Comparison of ENCODE assay signal across 8 mouse cellular contexts in the genomic region with DNA sequence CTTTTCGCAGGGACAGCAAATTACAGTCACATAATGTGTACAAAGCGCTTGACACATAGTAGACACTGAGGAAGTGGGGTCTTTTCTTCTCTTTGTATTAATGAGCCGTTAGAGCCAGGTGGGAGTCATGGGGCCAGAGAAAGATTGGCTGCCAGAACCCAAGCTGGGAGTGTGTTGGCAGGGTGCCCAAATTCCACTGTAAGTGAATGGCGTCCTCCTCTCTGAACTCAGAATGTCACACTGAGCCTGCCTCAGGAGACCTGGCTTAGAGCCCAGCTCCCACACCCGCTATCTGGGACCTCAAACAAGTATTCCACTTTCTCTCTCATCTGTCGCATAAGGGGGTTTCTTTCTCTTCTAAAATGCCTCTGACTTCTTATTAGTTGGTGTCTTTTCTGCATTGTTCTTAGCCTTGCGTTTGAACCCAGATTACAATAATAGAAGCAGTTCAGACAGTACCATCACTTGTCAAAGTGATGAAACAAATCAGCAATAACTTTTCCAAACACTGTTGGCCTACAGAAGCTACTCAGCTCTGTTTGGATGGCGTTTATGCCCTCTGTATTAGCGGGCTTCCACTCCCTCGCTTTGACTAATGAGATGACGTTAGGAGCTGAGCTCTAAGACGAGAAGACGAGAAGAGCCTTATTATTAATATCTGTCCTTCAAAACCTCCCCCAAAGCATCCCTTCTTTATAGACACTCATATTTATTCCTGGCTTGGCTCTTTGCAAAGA. TPM values are rescaled to one million over a fixed set of nuclear protein-coding genes. Genes with fewer than 3 reads are reported as not detected.
A peak's percentile ranks its signal among the peaks of the same experiment; 100 is the strongest.
DNase-seq lines count a peak whose midpoint lies in the region; ATAC-seq and TF ChIP-seq lines count a peak whose summit lies in the region.

No protein-coding gene starts in this region.

- WGBS in lung, embryonic 15.5 days: 8% methylated on average over 13 of the region's 13 CpGs
- 77% methylated on average over 13 of the region's 13 CpGs for WGBS in thymus, adult 2 months

- H3K4me2 ChIP-seq in lung, embryonic 15.5 days: peak overlapping the region; percentile 29

- no peaks in the 10 kb centered on the region for H3K27me3 ChIP-seq in lung, embryonic 15.5 days
- H3K27me3 ChIP-seq in thymus, adult 2 months (ENCODE audit: control insufficient read depth, insufficient read depth, low read length): no peaks in the 10 kb centered on the region

- peak overlapping the region; percentile 62 for H3K27ac ChIP-seq in lung, embryonic 15.5 days
- no peak overlapping the region for H3K27ac ChIP-seq in thymus, adult 2 months (ENCODE audit: control insufficient read depth, insufficient read depth, low read length)

- ATAC-seq in lung, embryonic 15.5 days (ENCODE audit: borderline replicate concordance, extremely low read depth, low FRiP score, low TSS enrichment): peak; percentile 93

- H3K4me3 ChIP-seq in lung, embryonic 15.5 days: no peak overlapping the region
- no peak overlapping the region for H3K4me3 ChIP-seq in thymus, adult 2 months (ENCODE audit: control insufficient read depth, insufficient read depth, low read length)

- H3K4me1 ChIP-seq in lung, embryonic 15.5 days: peaks cover 34% of the 10 kb centered on the region
- no peaks in the 10 kb centered on the region for H3K4me1 ChIP-seq in thymus, adult 2 months (replicated peaks; ENCODE audit: control insufficient read depth, insufficient read depth, low read length)

- no peaks in the 10 kb centered on the region for H3K36me3 ChIP-seq in lung, embryonic 15.5 days
- H3K36me3 ChIP-seq in thymus, adult 2 months (ENCODE audit: control insufficient read depth, insufficient read depth, low read length): no peaks in the 10 kb centered on the region

- no peaks in the 10 kb centered on the region for H3K9me3 ChIP-seq in lung, embryonic 15.5 days

- no peak for TF ChIP-seq CTCF in thymus, adult 2 months (IDR thresholded peaks at IDR 0.05; ENCODE audit: borderline replicate concordance, control insufficient read depth, extremely low read depth, insufficient read depth, low read length, poor library complexity)

- TF ChIP-seq POLR2A in thymus, adult 2 months (IDR thresholded peaks at IDR 0.05; ENCODE audit: control insufficient read depth, extremely low read depth, insufficient read depth, low read length, poor library complexity): no peak

- DNase-seq in urinary bladder, postnatal 14 days (ENCODE audit: low spot score): peak; percentile 35
- no peak for DNase-seq in urinary bladder, adult 2 months (ENCODE audit: low spot score)
- DNase-seq in cerebellum, postnatal 25 days: peak; percentile 54 to 75
- DNase-seq in heart, adult 9 months (ENCODE audit: low spot score in 2 of 2): peak; percentile 59 to 79
- peak; percentile 51 to 60 for DNase-seq in kidney, adult 8-10 months
- peak; percentile 23 to 31 for DNase-seq in right cerebral cortex, adult 2 months (ENCODE audit: low spot score in 2 of 2)
- no peak for DNase-seq in thymus, adult 2 months

- H3K9ac ChIP-seq in lung, embryonic 15.5 days: no peak overlapping the region

RNA-seq across cellular contexts. Expression of a gene that starts 21.9 kb away (rescaled TPM):
- 5.3 and 6.0 TPM in 2 replicates for polyA plus RNA-seq in urinary bladder, adult 2 months (2012; rRNA removed)
- 15.7 and 16.4 TPM in 2 replicates for polyA plus RNA-seq in lung, embryonic 15.5 days (2015; fragmentation: Nextera tagmentation; extraction: Ambion mirVana)
- 0.09 and 0.97 TPM in 2 replicates for polyA plus RNA-seq in thymus, adult 2 months (2012; rRNA removed)

Comparison
In these comparisons a context has a peak if more than half of its experiments do, and no peak if none do; other contexts are left out.
1. DNase-seq: peak in urinary bladder, postnatal 14 days (single experiment), cerebellum, postnatal 25 days (2 of 2), heart, adult 9 months (2 of 2), kidney, adult 8-10 months (2 of 2) and right cerebral cortex, adult 2 months (2 of 2); none in urinary bladder, adult 2 months (single experiment) and thymus, adult 2 months (single experiment).